Mouse (Mus musculus) CH12.LX (cell line): ENCODE results near the gene Higd1a.
A peak's percentile ranks its signal among the peaks of the same experiment; 100 is the strongest.

Source experiments
- E2F4 ChIP-seq: IDR thresholded peaks from 2 replicates; pipeline ENCODE4 v1.6.1; 2011; ENCODE audit warnings: low read depth, low read length, improper control_type of control experiment; ENCODE audit not compliant: insufficient replicate concordance
- HCFC1 ChIP-seq: IDR thresholded peaks from 2 replicates; pipeline ENCODE4 v1.6.1; 2012; ENCODE audit warnings: low read depth, mild to moderate bottlenecking, inconsistent platforms, low read length, improper control_type of control experiment
- IRF4 ChIP-seq: IDR thresholded peaks from 2 replicates; pipeline ENCODE4 v1.6.1; 2014; ENCODE audit warnings: low read depth, mild to moderate bottlenecking, inconsistent platforms, low read length, improper control_type of control experiment
- MAX ChIP-seq: IDR thresholded peaks from 2 replicates; pipeline ENCODE4 v1.6.1; 2011; ENCODE audit warnings: low read length, improper control_type of control experiment
- MXI1 ChIP-seq: IDR thresholded peaks from 2 replicates; pipeline ENCODE4 v1.6.1; 2011; ENCODE audit warnings: mild to moderate bottlenecking, low read depth, low read length, improper control_type of control experiment
- NELFE ChIP-seq: IDR thresholded peaks from 2 replicates; pipeline ENCODE4 v1.6.1; 2011; ENCODE audit warnings: low read depth, low read length, improper control_type of control experiment
- POLR2A ChIP-seq: IDR thresholded peaks from 2 replicates; pipeline ENCODE4 v1.6.1; 2011; ENCODE audit warnings: low read depth, mild to moderate bottlenecking, improper control_type of control experiment, low read length
- POLR2AphosphoS2 ChIP-seq: IDR thresholded peaks from 2 replicates; pipeline ENCODE4 v1.6.1; 2011; ENCODE audit warnings: low read depth, low read length, improper control_type of control experiment
- USF1 ChIP-seq: IDR thresholded peaks from 2 replicates; pipeline ENCODE4 v1.6.1; 2014; ENCODE audit warnings: low read depth, mild to moderate bottlenecking, inconsistent platforms, low read length, improper control_type of control experiment
- USF2 ChIP-seq: conservative IDR thresholded peaks from 2 replicates; pipeline ENCODE4 v1.6.1; 2011; ENCODE audit warnings: low read depth, low read length, improper control_type of control experiment

GRCm38 (mm10) chr9:121833825-121834224 lies 24.3 kb downstream of the Higd1a start:
- TF ChIP-seq POLR2AphosphoS2 (no peak), HCFC1 (no peak), NELFE (no peak), POLR2A (no peak), MAX (0 out of 2 replicates have a peak, but pooled peaks have one; percentile 44), USF1 (no peak), IRF4 (no peak), E2F4 (no peak), USF2 (no peak), MXI1 (no peak)
